25 mouse cellular contexts compared by ENCODE assay signal in genomic region chr4:98823047-98823446, GRCm38 (mm10). TPM values are rescaled to one million over a fixed set of nuclear protein-coding genes. Genes with fewer than 3 reads are reported as not detected.
"Had no signal": no experiment of that assay in that cellular context is flagged by ENCODE, and none has a peak within 500 bp of the region (broad histone marks: within the 10 kb centered on the region; RNA-seq: fewer than 3 reads in every experiment).

No protein-coding gene starts in this region.

- DNase-seq: kidney, adult 8-10 months; kidney, postnatal 25 days; layer of hippocampus, adult 9-11 months; liver, embryonic 13.5 days; lung, adult 2 months; lung, postnatal 14 days; lung, postnatal 4 days; thymus, adult 18-20 months; thymus, postnatal 36 days had no signal

- H3K9ac ChIP-seq: intestine, embryonic 15.5 days; liver, embryonic 13.5 days; midbrain, embryonic 12.5 days had no signal

- H3K36me3 ChIP-seq: intestine, embryonic 15.5 days; liver, embryonic 13.5 days; midbrain, embryonic 12.5 days had no signal

- ATAC-seq: intestine, embryonic 15.5 days had no signal

- H3K4me1 ChIP-seq: liver, embryonic 13.5 days; midbrain, embryonic 12.5 days had no signal

- H3K27ac ChIP-seq: intestine, embryonic 15.5 days; layer of hippocampus, adult 2 months; liver, embryonic 13.5 days; midbrain, embryonic 12.5 days had no signal

- H3K27me3 ChIP-seq: intestine, embryonic 15.5 days had no signal

- H3K9me3 ChIP-seq: intestine, embryonic 15.5 days; liver, embryonic 13.5 days; midbrain, embryonic 12.5 days had no signal

- H3K4me2 ChIP-seq: intestine, embryonic 15.5 days; liver, embryonic 13.5 days; midbrain, embryonic 12.5 days had no signal

- H3K4me3 ChIP-seq: intestine, embryonic 15.5 days; layer of hippocampus, adult 2 months; liver, embryonic 13.5 days; midbrain, embryonic 12.5 days had no signal

RNA-seq across cellular contexts. Expression of gene I0C0044D17Rik, which starts 0.6 kb away (rescaled TPM):
- polyA plus RNA-seq: intestine, embryonic 15.5 days; large intestine, adult 2 months; limb, embryonic 11.5 days; limb, embryonic 14.5 days; liver, adult 2 months; liver, embryonic 13.5 days; liver, embryonic 16.5 days; lung, adult 2 months; lung, embryonic 16.5 days; midbrain, embryonic 12.5 days; neural tube, embryonic 11.5 days; neural tube, embryonic 14.5 days; small intestine, adult 2 months; spleen, adult 2 months; stomach, embryonic 16.5 days; testis, adult 2 months; urinary bladder, adult 2 months had no signal
